Comparison of ENCODE assay signal across 23 mouse cellular contexts in the genomic region with DNA sequence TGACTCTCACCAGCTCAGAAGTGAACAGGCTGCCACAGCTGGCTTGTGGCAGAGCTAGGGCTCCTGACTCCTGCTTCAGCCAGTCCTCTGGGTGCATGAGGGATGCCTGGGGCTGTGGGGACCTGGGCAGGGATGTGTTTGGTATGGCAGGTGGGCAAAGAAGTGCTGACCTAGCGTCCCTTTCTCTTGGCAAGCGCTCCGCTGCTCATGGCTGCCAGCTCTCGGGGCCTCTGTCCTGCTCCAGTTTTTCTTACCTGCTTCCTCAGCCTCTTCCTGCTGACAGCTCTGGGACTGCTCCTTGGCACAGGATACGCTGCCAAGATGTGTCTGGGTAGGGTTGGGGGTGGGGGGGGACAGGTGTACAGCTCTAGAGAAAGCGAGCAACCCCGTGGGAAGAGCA. TPM values are rescaled to one million over a fixed set of nuclear protein-coding genes. Genes with fewer than 3 reads are reported as not detected.
A peak's percentile ranks its signal among the peaks of the same experiment; 100 is the strongest.
DNase-seq lines count a peak whose midpoint lies in the region; ATAC-seq and TF ChIP-seq lines count a peak whose summit lies in the region.
"Had no signal": no experiment of that assay in that cellular context is flagged by ENCODE, and none has a peak within 500 bp of the region (broad histone marks: within the 10 kb centered on the region; RNA-seq: fewer than 3 reads in every experiment).

No protein-coding gene starts in this region.

- H3K4me3 ChIP-seq in forebrain, embryonic 10.5 days = no peak overlapping the region
- no peak overlapping the region for H3K4me3 ChIP-seq in forebrain, embryonic 11.5 days (ENCODE audit: low read depth, low read length)
- H3K4me3 ChIP-seq in kidney, embryonic 14.5 days (ENCODE audit: low read length) = no peak overlapping the region
- no peak overlapping the region for H3K4me3 ChIP-seq in stomach, postnatal 0 days (ENCODE audit: low read depth, low read length)
- H3K4me3 ChIP-seq: embryonic facial prominence, embryonic 13.5 days; erythroblast, embryonic 14.5 days; heart, embryonic 12.5 days; hindbrain, embryonic 15.5 days; limb, embryonic 15.5 days; lung, embryonic 15.5 days had no signal

- H3K9ac ChIP-seq in forebrain, embryonic 11.5 days (ENCODE audit: low read length) = no peak overlapping the region
- no peak overlapping the region for H3K9ac ChIP-seq in kidney, embryonic 14.5 days (ENCODE audit: low read depth, low read length)
- no peak overlapping the region for H3K9ac ChIP-seq in stomach, postnatal 0 days (ENCODE audit: low read length)
- H3K9ac ChIP-seq: embryonic facial prominence, embryonic 13.5 days; heart, embryonic 12.5 days; hindbrain, embryonic 15.5 days; limb, embryonic 15.5 days; liver, embryonic 14.5 days; lung, embryonic 15.5 days had no signal

- H3K4me2 ChIP-seq in forebrain, embryonic 11.5 days (ENCODE audit: low read depth, low read length, severe bottlenecking) = no peak overlapping the region
- H3K4me2 ChIP-seq in kidney, embryonic 14.5 days (replicated peaks; ENCODE audit: low read depth, low read length) = no peak overlapping the region
- no peak overlapping the region for H3K4me2 ChIP-seq in stomach, postnatal 0 days (replicated peaks; ENCODE audit: low read depth)
- H3K4me2 ChIP-seq: embryonic facial prominence, embryonic 13.5 days; heart, embryonic 12.5 days; hindbrain, embryonic 15.5 days; limb, embryonic 15.5 days; lung, embryonic 15.5 days had no signal

- TF ChIP-seq CTCF in stomach, postnatal 0 days (IDR thresholded peaks at IDR 0.05; ENCODE audit: low read depth) = no peak

- DNase-seq in forebrain, embryonic 10.5 days (ENCODE audit: extremely low spot score, low spot score) = no peak
- no peak for DNase-seq in forebrain, embryonic 11.5 days (ENCODE audit: low spot score)
- peak; percentile 56 for DNase-seq in brain, adult 2 months (ENCODE audit: low read depth, low spot score)
- peak; percentile 46 for DNase-seq in cerebellum, adult 8-10 months
- peak; percentile 59 to 67 for DNase-seq in cerebellum, postnatal 36 days
- no peak for DNase-seq in stomach, postnatal 0 days (ENCODE audit: low spot score)
- no peak for DNase-seq in spleen, adult 18-20 months
- DNase-seq: embryo, embryonic 11 days; gastrocnemius, postnatal 14 days; heart, adult 18-20 months; heart, postnatal 10 days; lung, postnatal 4 days; retina, postnatal 1 day; thymus, postnatal 25 days had no signal

- no peak for TF ChIP-seq EP300 in stomach, postnatal 0 days (optimal IDR thresholded peaks at IDR 0.05)

- H3K4me1 ChIP-seq in forebrain, embryonic 10.5 days = peaks cover 75% of the 10 kb centered on the region
- peaks cover 15% of the 10 kb centered on the region for H3K4me1 ChIP-seq in forebrain, embryonic 11.5 days (replicated peaks; ENCODE audit: control insufficient read depth, insufficient read depth, low read length)
- 0 out of 2 replicates have a peak, but pooled peaks cover 3% of the 10 kb centered on the region for H3K4me1 ChIP-seq in kidney, embryonic 14.5 days (ENCODE audit: control insufficient read depth, insufficient read depth, low read length)
- H3K4me1 ChIP-seq in stomach, postnatal 0 days (replicated peaks; ENCODE audit: control insufficient read depth, insufficient read depth) = no peaks in the 10 kb centered on the region
- H3K4me1 ChIP-seq: limb, embryonic 15.5 days had no signal

- H3K27me3 ChIP-seq in forebrain, embryonic 10.5 days (ENCODE audit: poor library complexity, severe bottlenecking) = peaks cover 26% of the 10 kb centered on the region
- no peaks in the 10 kb centered on the region for H3K27me3 ChIP-seq in forebrain, embryonic 11.5 days (ENCODE audit: control insufficient read depth, insufficient read depth, low read length)
- H3K27me3 ChIP-seq in kidney, embryonic 14.5 days (ENCODE audit: control insufficient read depth, insufficient read depth, low read length) = no peaks in the 10 kb centered on the region
- no peaks in the 10 kb centered on the region for H3K27me3 ChIP-seq in stomach, postnatal 0 days (ENCODE audit: control insufficient read depth, insufficient read depth, low read length)
- H3K27me3 ChIP-seq: hindbrain, embryonic 15.5 days had no signal

- H3K27ac ChIP-seq in forebrain, embryonic 10.5 days = peak overlapping the region; percentile 65; the same call in 1 of the 2 replicates
- H3K27ac ChIP-seq in forebrain, embryonic 11.5 days (ENCODE audit: low read depth, low read length) = no peak overlapping the region
- H3K27ac ChIP-seq in kidney, embryonic 14.5 days (ENCODE audit: low read depth, low read length) = no peak overlapping the region
- no peak overlapping the region for H3K27ac ChIP-seq in stomach, postnatal 0 days (replicated peaks)
- H3K27ac ChIP-seq: embryonic facial prominence, embryonic 13.5 days; limb, embryonic 15.5 days; liver, embryonic 14.5 days; lung, embryonic 15.5 days had no signal

- 85% methylated on average over 7 of the region's 7 CpGs for WGBS in forebrain, embryonic 10.5 days
- WGBS in forebrain, embryonic 11.5 days = 87% methylated on average over 7 of the region's 7 CpGs
- 85% methylated on average over 7 of the region's 7 CpGs for WGBS in kidney, embryonic 14.5 days
- 82% methylated on average over 7 of the region's 7 CpGs for WGBS in stomach, postnatal 0 days

- no peak for ATAC-seq in forebrain, embryonic 11.5 days (replicated peaks; ENCODE audit: low FRiP score)
- no peak for ATAC-seq in kidney, embryonic 14.5 days (ENCODE audit: low FRiP score, low TSS enrichment)
- ATAC-seq in stomach, postnatal 0 days (ENCODE audit: low FRiP score, low TSS enrichment) = no peak
- ATAC-seq: intestine, postnatal 0 days had no signal

- no peaks in the 10 kb centered on the region for H3K36me3 ChIP-seq in forebrain, embryonic 10.5 days (replicated peaks)
- no peaks in the 10 kb centered on the region for H3K36me3 ChIP-seq in forebrain, embryonic 11.5 days (ENCODE audit: control insufficient read depth, insufficient read depth, low read length)
- no peaks in the 10 kb centered on the region for H3K36me3 ChIP-seq in kidney, embryonic 14.5 days (ENCODE audit: control insufficient read depth, insufficient read depth, low read length)
- H3K36me3 ChIP-seq in stomach, postnatal 0 days (ENCODE audit: control insufficient read depth, insufficient read depth, low read length) = no peaks in the 10 kb centered on the region
- H3K36me3 ChIP-seq: embryonic facial prominence, embryonic 13.5 days; heart, embryonic 12.5 days; hindbrain, embryonic 15.5 days; limb, embryonic 15.5 days; lung, embryonic 15.5 days had no signal

- no peaks in the 10 kb centered on the region for H3K9me3 ChIP-seq in forebrain, embryonic 10.5 days
- no peaks in the 10 kb centered on the region for H3K9me3 ChIP-seq in forebrain, embryonic 11.5 days (ENCODE audit: control insufficient read depth, low read length)
- H3K9me3 ChIP-seq in kidney, embryonic 14.5 days (ENCODE audit: control insufficient read depth, low read length) = no peaks in the 10 kb centered on the region
- no peaks in the 10 kb centered on the region for H3K9me3 ChIP-seq in stomach, postnatal 0 days (ENCODE audit: control insufficient read depth, low read length)
- H3K9me3 ChIP-seq: embryonic facial prominence, embryonic 13.5 days; heart, embryonic 12.5 days; hindbrain, embryonic 15.5 days; limb, embryonic 15.5 days; lung, embryonic 15.5 days had no signal

RNA-seq across cellular contexts. Expression of a gene that starts 28.5 kb away (rescaled TPM):
- polyA plus RNA-seq in forebrain, embryonic 10.5 days (2016; fragmentation: Nextera tagmentation; extraction: Ambion mirVana) = 1.0 and 1.2 TPM in 2 replicates
- 1.8 and 2.8 TPM in 2 replicates for polyA plus RNA-seq in forebrain, embryonic 11.5 days (2014; fragmentation: Nextera tagmentation; extraction: Ambion mirVana)
- polyA plus RNA-seq in kidney, embryonic 14.5 days (2014; fragmentation: Nextera tagmentation; extraction: Ambion mirVana) = 0.77 and 0.87 TPM in 2 replicates
- polyA plus RNA-seq in stomach, postnatal 0 days (2015; fragmentation: Nextera tagmentation; extraction: Ambion mirVana) = 0.15 and 0.16 TPM in 2 replicates
- polyA plus RNA-seq: erythroblast, embryonic 14.5 days had no signal

Comparison
In these comparisons a context has a peak if more than half of its experiments do, and no peak if none do; other contexts are left out.
1. DNase-seq: peak in brain, adult 2 months (single experiment), cerebellum, adult 8-10 months (single experiment) and cerebellum, postnatal 36 days (2 of 2); none in forebrain, embryonic 10.5 days (single experiment), forebrain, embryonic 11.5 days (single experiment), stomach, postnatal 0 days (single experiment) and spleen, adult 18-20 months (0 of 2).